Mouse (Mus musculus) limb, embryonic 14.5 days (tissue): ENCODE data around the gene Rnf168. TPM values are rescaled to one million over a fixed set of nuclear protein-coding genes. Genes with fewer than 3 reads are reported as not detected.
A peak's percentile ranks its signal among the peaks of the same experiment; 100 is the strongest.
"Not testable (repeated sequence)": the region's sequence is repeated elsewhere in the genome, so short reads cannot be mapped to it uniquely, and the experiment has no call there.

Experiments used
- ATAC-seq: fragments of 200-750 bp; cut with Nextera tagmentation; 2 replicates; pipeline ENCODE4 v1.8.0; 2017; ENCODE audit warnings: low read depth, moderate number of reproducible peaks, moderate TSS enrichment; ENCODE audit not compliant: low FRiP score
- DNase-seq: peaks from one replicate; pipeline ENCODE4 v3.0.0-alpha.2; 2015; ENCODE audit warnings: low spot score
- H3K27ac ChIP-seq: fragments of 300-500 bp; sonication (generic); replicated peaks from 2 replicates; pipeline ENCODE4 v1.5.1; 2014; ENCODE audit warnings: low read depth, mild to moderate bottlenecking, low read length, moderate library complexity, mixed read lengths
- H3K27me3 ChIP-seq: fragments of 300-500 bp; sonication (generic); 2 replicates; pipeline ENCODE4 v1.6.1; 2014; ENCODE audit warnings: low read length, mixed read lengths; ENCODE audit not compliant: control insufficient read depth, insufficient read depth
- H3K36me3 ChIP-seq: fragments of 300-500 bp; sonication (generic); 2 replicates; pipeline ENCODE4 v1.6.1; 2014; ENCODE audit warnings: mild to moderate bottlenecking, low read length, moderate library complexity, mixed read lengths; ENCODE audit not compliant: control insufficient read depth, insufficient read depth
- H3K4me1 ChIP-seq: fragments of 300-500 bp; sonication (generic); 2 replicates; pipeline ENCODE4 v1.6.1; 2014; ENCODE audit warnings: antibody characterized with exemption, low read length, mixed read lengths; ENCODE audit not compliant: control insufficient read depth, insufficient read depth
- H3K4me2 ChIP-seq: fragments of 300-500 bp; sonication (generic); replicated peaks from 2 replicates; pipeline ENCODE4 v1.6.1; 2014; ENCODE audit warnings: low read depth, mild to moderate bottlenecking, low read length, moderate library complexity; ENCODE audit not compliant: severe bottlenecking
- H3K4me3 ChIP-seq: fragments of 300-500 bp; sonication (generic); replicated peaks from 2 replicates; pipeline ENCODE4 v1.5.1; 2014; ENCODE audit warnings: low read length
- H3K9ac ChIP-seq: fragments of 300-500 bp; sonication (generic); 2 replicates; pipeline ENCODE4 v1.6.1; 2014; ENCODE audit warnings: mild to moderate bottlenecking, low read depth, low read length, moderate library complexity; ENCODE audit not compliant: severe bottlenecking
- H3K9me3 ChIP-seq: fragments of 300-500 bp; sonication (generic); 2 replicates; pipeline ENCODE4 v1.6.1; 2016; ENCODE audit warnings: low read length; ENCODE audit not compliant: control insufficient read depth
- POLR2A ChIP-seq: fragments of 200-500 bp; IDR thresholded peaks from 2 replicates; pipeline ENCODE4 v1.8.0; 2012; ENCODE audit warnings: inconsistent platforms, mild to moderate bottlenecking, moderate library complexity, borderline replicate concordance; ENCODE audit not compliant: insufficient read depth, insufficient read length; ENCODE audit errors: extremely low read depth
- WGBS: fragments of 180-500 bp; shearing (Covaris S2); extraction: QIAGEN DNeasy Blood & Tissue Kit; methylation state at CpG from one replicate; pipeline ENCODE4 v1.1.7; 2014; 5-methylcytosine and 5-hydroxymethylcytosine counted together
- polyA plus RNA-seq, 2 experiments: library from polyadenylated mRNA; depleted of rRNA in 1 of 2; stranded (reverse) in 1 of 2; unstranded in 1 of 2; fragments of >200 nt; fragmentation: Nextera tagmentation in 1 of 2; extraction: Ambion mirVana in 1 of 2; gene quantifications; 2 replicates each; pipeline versions ENCODE4 v1.2.1 to v1.2.3; 2012 to 2014

Rnf168 gene
- polyA plus RNA-seq (2012; rRNA removed) (14.1 and 14.8 TPM in 2 replicates), polyA plus RNA-seq (2014; fragmentation: Nextera tagmentation; extraction: Ambion mirVana) (28.5 and 31.8 TPM in 2 replicates)

GRCm38 (mm10) chr16:32277308-32278256 lies at the start of gene Rnf168:
Gene Rnf168, plus strand, starts transcription at chr16:32277459.
- DNase-seq (peak; percentile 93), ATAC-seq (peak; percentile 93)
- Histone ChIP-seq H3K9me3 (no peaks in the 10 kb centered on the region), H3K9ac (peak within 1 kb of the TSS; percentile 93), H3K4me1 (peaks cover 8% of the 10 kb centered on the region), H3K4me2 (peak within 1 kb of the TSS; percentile 68), H3K27me3 (no peaks in the 10 kb centered on the region), H3K4me3 (peak within 1 kb of the TSS; percentile 82), H3K36me3 (peaks cover 12% of the 10 kb centered on the region), H3K27ac (peak within 1 kb of the TSS; percentile 96)
- WGBS, result under 1% methylated on average over 70 of the region's 75 CpGs
- TF ChIP-seq POLR2A, result peak; percentile 84; the same call in 1 of the 2 replicates

- not testable (repeated sequence) for H3K4me1 ChIP-seq, H3K4me3 ChIP-seq, DNase-seq, H3K4me2 ChIP-seq, ATAC-seq, H3K9me3 ChIP-seq, H3K9ac ChIP-seq, H3K27ac ChIP-seq, H3K27me3 ChIP-seq
- peaks cover 33% of the 10 kb centered on the region for H3K36me3 ChIP-seq
- 93% methylated on average over 3 of the region's 3 CpGs for WGBS
These were observed 45.2 kb upstream of the Rnf168 start for GRCm38 (mm10) chr16:32232050-32232449.

GRCm38 (mm10) chr16:32237930-32238680 lies 39.2 kb upstream of the Rnf168 start:
- ATAC-seq (no peak), DNase-seq (no peak)
- Histone ChIP-seq H3K27ac (no peak overlapping the region), H3K4me2 (no peak overlapping the region), H3K9me3 (no peaks in the 10 kb centered on the region), H3K4me3 (no peak overlapping the region), H3K36me3 (peaks cover 35% of the 10 kb centered on the region), H3K9ac (no peak overlapping the region), H3K4me1 (no peaks in the 10 kb centered on the region), H3K27me3 (no peaks in the 10 kb centered on the region)
- 94% methylated on average over 19 of the region's 19 CpGs for WGBS
- no peak for TF ChIP-seq POLR2A

- Histone ChIP-seq H3K4me2 (no peak overlapping the region), H3K4me3 (no peak overlapping the region), H3K4me1 (0 out of 2 replicates have a peak, but pooled peaks cover under 1% of the 10 kb centered on the region), H3K27me3 (no peaks in the 10 kb centered on the region), H3K36me3 (peaks cover 21% of the 10 kb centered on the region), H3K27ac (no peak overlapping the region), H3K9me3 (no peaks in the 10 kb centered on the region), H3K9ac (no peak overlapping the region)
- no peak for ATAC-seq
- no peak for DNase-seq
- 83% methylated on average over 2 of the region's 2 CpGs for WGBS
- no peak for TF ChIP-seq POLR2A
These were observed 37.6 kb upstream of the Rnf168 start for GRCm38 (mm10) chr16:32239428-32240312.
